Mouse (Mus musculus) thymus, postnatal 0 days (tissue): ENCODE data around the gene Utrn. TPM values are rescaled to one million over a fixed set of nuclear protein-coding genes. Genes with fewer than 3 reads are reported as not detected.

Experiments used
- DNase-seq: peaks from one replicate; pipeline ENCODE4 v3.0.0-alpha.2; 2015; ENCODE audit warnings: low spot score
- polyA plus RNA-seq: library from polyadenylated mRNA; unstranded; fragments of >200 nt; fragmentation: Nextera tagmentation; extraction: Ambion mirVana; gene quantifications from 2 replicates; pipeline ENCODE4 v1.2.1, GENCODE M21; 2015

The Utrn gene
- polyA plus RNA-seq, 1 experiment from 2014 or later = 84.8 TPM

GRCm38 (mm10) chr10:12874577-12875277 lies 5.6 kb upstream of the Utrn start:
- DNase-seq = peak; percentile 66

- DNase-seq = no peak
Observed at GRCm38 (mm10) chr10:12869846-12870245, 681 bp upstream of the Utrn start.

- DNase-seq = peak; percentile 47
Observed at GRCm38 (mm10) chr10:12868189-12869028, 756 bp downstream of the Utrn start.

- DNase-seq = peak; percentile 6
Observed at GRCm38 (mm10) chr10:12867733-12868188, 1.4 kb downstream of the Utrn start.

- peak; percentile 50 for DNase-seq
Observed at GRCm38 (mm10) chr10:12866971-12867732, 2.0 kb downstream of the Utrn start.

GRCm38 (mm10) chr10:12865201-12865600 lies 4.0 kb downstream of the Utrn start:
- DNase-seq = no peak

GRCm38 (mm10) chr10:12863581-12863980 lies 5.6 kb downstream of the Utrn start:
- DNase-seq = no peak

- no peak for DNase-seq
Observed at GRCm38 (mm10) chr10:12862047-12862446, 7.1 kb downstream of the Utrn start.

GRCm38 (mm10) chr10:12861381-12861780 lies 7.8 kb downstream of the Utrn start:
- no peak for DNase-seq

GRCm38 (mm10) chr10:12860765-12861164 lies 8.4 kb downstream of the Utrn start:
- DNase-seq = no peak

GRCm38 (mm10) chr10:12860331-12860730 lies 8.8 kb downstream of the Utrn start:
- DNase-seq = no peak

GRCm38 (mm10) chr10:12858017-12858416 lies 11.1 kb downstream of the Utrn start:
- no peak for DNase-seq

- DNase-seq = no peak
Observed at GRCm38 (mm10) chr10:12854298-12854697, 14.9 kb downstream of the Utrn start.

GRCm38 (mm10) chr10:12853776-12854175 lies 15.4 kb downstream of the Utrn start:
- DNase-seq = no peak

GRCm38 (mm10) chr10:12853196-12853620 lies 16.0 kb downstream of the Utrn start:
- no peak for DNase-seq

GRCm38 (mm10) chr10:12852416-12853195 lies 16.6 kb downstream of the Utrn start:
- no peak for DNase-seq

GRCm38 (mm10) chr10:12850781-12851471 lies 18.2 kb downstream of the Utrn start:
- no peak for DNase-seq

GRCm38 (mm10) chr10:12848322-12849108 lies 20.6 kb downstream of the Utrn start:
- no peak for DNase-seq

- DNase-seq = peak; percentile 53
Observed at GRCm38 (mm10) chr10:12842543-12842942, 26.6 kb downstream of the Utrn start.
